Comparison of ENCODE assay signal across 33 mouse cellular contexts in the genomic region with DNA sequence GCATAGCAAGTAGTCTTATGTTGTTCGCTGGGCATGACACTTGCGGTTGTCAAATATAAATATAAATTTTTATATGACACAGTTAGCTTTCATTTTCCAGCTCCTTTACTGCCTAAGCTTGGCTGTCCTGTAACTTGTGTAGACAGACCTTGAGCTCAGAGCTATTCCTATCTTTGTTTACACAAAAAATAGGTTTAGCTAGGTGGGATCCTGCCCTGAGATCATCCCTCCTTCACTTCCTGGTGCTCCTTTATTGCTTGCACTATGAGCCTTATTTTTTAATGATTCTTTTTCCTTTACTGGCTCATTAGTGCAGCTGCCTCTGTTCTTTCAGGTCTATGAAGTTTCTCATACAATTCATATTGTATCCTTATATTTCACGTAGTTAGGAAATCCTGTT.
"Had no signal": no experiment of that assay in that cellular context is flagged by ENCODE, and none has a peak within 500 bp of the region (broad histone marks: within the 10 kb centered on the region; RNA-seq: fewer than 3 reads in every experiment).

No protein-coding gene starts in this region.

- H3K9ac ChIP-seq: heart, embryonic 12.5 days; heart, embryonic 13.5 days; heart, embryonic 15.5 days; hindbrain, embryonic 12.5 days; hindbrain, embryonic 13.5 days; hindbrain, embryonic 14.5 days; hindbrain, embryonic 15.5 days; kidney, embryonic 15.5 days had no signal

- H3K4me3 ChIP-seq: heart, embryonic 10.5 days; heart, embryonic 12.5 days; heart, embryonic 13.5 days; heart, embryonic 15.5 days; hindbrain, embryonic 10.5 days; hindbrain, embryonic 12.5 days; hindbrain, embryonic 13.5 days; hindbrain, embryonic 15.5 days; kidney, embryonic 15.5 days; layer of hippocampus, adult 2 months; left cerebral cortex, adult 2 months had no signal

- H3K9me3 ChIP-seq: heart, embryonic 10.5 days; heart, embryonic 12.5 days; heart, embryonic 15.5 days; hindbrain, embryonic 12.5 days; hindbrain, embryonic 13.5 days; hindbrain, embryonic 15.5 days; kidney, embryonic 15.5 days had no signal

- ATAC-seq: hindbrain, embryonic 16.5 days; hindbrain, postnatal 0 days; inflammation-experienced regulatory T-cells, adult 6 months had no signal

- H3K27me3 ChIP-seq: heart, embryonic 12.5 days; heart, embryonic 13.5 days; heart, embryonic 15.5 days; hindbrain, embryonic 12.5 days; hindbrain, embryonic 13.5 days; hindbrain, embryonic 15.5 days; kidney, embryonic 15.5 days had no signal

- H3K27ac ChIP-seq: heart, embryonic 10.5 days; heart, embryonic 13.5 days; heart, embryonic 15.5 days; hindbrain, embryonic 10.5 days; hindbrain, embryonic 12.5 days; hindbrain, embryonic 13.5 days; hindbrain, embryonic 14.5 days; hindbrain, embryonic 15.5 days; hindbrain, postnatal 0 days; kidney, embryonic 15.5 days; kidney, postnatal 0 days; layer of hippocampus, adult 2 months; left cerebral cortex, adult 2 months had no signal

- DNase-seq: heart, postnatal 10 days; heart, postnatal 14 days; heart, postnatal 36 days; heart, postnatal 4 days; kidney, adult 11 months; kidney, adult 18-20 months; kidney, adult 2 months; kidney, adult 8-10 months; kidney, adult 9 months; kidney, postnatal 10 days; kidney, postnatal 14 days; kidney, postnatal 25 days; kidney, postnatal 36 days; kidney, postnatal 4 days; layer of hippocampus, adult 9-11 months; layer of hippocampus, postnatal 36 days had no signal

- H3K36me3 ChIP-seq: heart, embryonic 10.5 days; heart, embryonic 12.5 days; heart, embryonic 13.5 days; heart, embryonic 15.5 days; hindbrain, embryonic 10.5 days; hindbrain, embryonic 12.5 days; hindbrain, embryonic 13.5 days; hindbrain, embryonic 15.5 days; kidney, embryonic 15.5 days had no signal

- H3K4me1 ChIP-seq: heart, embryonic 10.5 days; heart, embryonic 12.5 days; heart, embryonic 13.5 days; heart, embryonic 15.5 days; hindbrain, embryonic 10.5 days; hindbrain, embryonic 12.5 days; hindbrain, embryonic 13.5 days; hindbrain, embryonic 15.5 days; kidney, embryonic 15.5 days had no signal

- H3K4me2 ChIP-seq: heart, embryonic 11.5 days; heart, embryonic 12.5 days; heart, embryonic 13.5 days; heart, embryonic 15.5 days; hindbrain, embryonic 12.5 days; hindbrain, embryonic 13.5 days; hindbrain, embryonic 14.5 days; hindbrain, embryonic 15.5 days; kidney, embryonic 15.5 days had no signal
